18 mouse cellular contexts compared by ENCODE assay signal in genomic region chr6:114289106-114289505, GRCm38 (mm10). TPM values are rescaled to one million over a fixed set of nuclear protein-coding genes. Genes with fewer than 3 reads are reported as not detected.
DNase-seq lines count a peak whose midpoint lies in the region; ATAC-seq lines count a peak whose summit lies in the region.
"Had no signal": no experiment of that assay in that cellular context is flagged by ENCODE, and none has a peak within 500 bp of the region (broad histone marks: within the 10 kb centered on the region; RNA-seq: fewer than 3 reads in every experiment).

No protein-coding gene starts in this region.

- peaks cover 12% of the 10 kb centered on the region for H3K27me3 ChIP-seq in neural tube, embryonic 11.5 days (ENCODE audit: control insufficient read depth, insufficient read depth, low read length)
- H3K27me3 ChIP-seq in hindbrain, embryonic 12.5 days, result peaks cover 21% of the 10 kb centered on the region
- H3K27me3 ChIP-seq in midbrain, embryonic 14.5 days (ENCODE audit: control insufficient read depth, insufficient read depth, low read length), result no peaks in the 10 kb centered on the region

- WGBS in neural tube, embryonic 11.5 days, result 27% methylated on average over 7 of the region's 7 CpGs
- 17% methylated on average over 7 of the region's 7 CpGs for WGBS in hindbrain, embryonic 12.5 days
- WGBS in midbrain, embryonic 14.5 days, result 5% methylated on average over 7 of the region's 7 CpGs

- H3K9me3 ChIP-seq in neural tube, embryonic 11.5 days (ENCODE audit: control insufficient read depth, low read length), result no peaks in the 10 kb centered on the region
- H3K9me3 ChIP-seq in hindbrain, embryonic 12.5 days (replicated peaks), result no peaks in the 10 kb centered on the region
- no peaks in the 10 kb centered on the region for H3K9me3 ChIP-seq in midbrain, embryonic 14.5 days (ENCODE audit: control insufficient read depth, low read length)
- H3K9me3 ChIP-seq: heart, embryonic 10.5 days; lung, embryonic 15.5 days had no signal

- peaks cover 19% of the 10 kb centered on the region for H3K4me1 ChIP-seq in neural tube, embryonic 11.5 days (ENCODE audit: control insufficient read depth, insufficient read depth, low read length)
- H3K4me1 ChIP-seq in hindbrain, embryonic 12.5 days, result peaks cover 72% of the 10 kb centered on the region
- peaks cover 90% of the 10 kb centered on the region for H3K4me1 ChIP-seq in midbrain, embryonic 14.5 days (ENCODE audit: control insufficient read depth, insufficient read depth, low read length)
- H3K4me1 ChIP-seq: lung, embryonic 15.5 days had no signal

- no peak overlapping the region for H3K27ac ChIP-seq in neural tube, embryonic 11.5 days (ENCODE audit: low read depth, low read length)
- peak overlapping the region; percentile 88 for H3K27ac ChIP-seq in hindbrain, embryonic 12.5 days
- peak overlapping the region; percentile 90 for H3K27ac ChIP-seq in midbrain, embryonic 14.5 days (replicated peaks; ENCODE audit: low read depth, low read length)
- H3K27ac ChIP-seq: heart, embryonic 10.5 days; lung, embryonic 15.5 days; stomach, postnatal 0 days had no signal

- no peak overlapping the region; the same call in 1 of the 2 replicates for H3K9ac ChIP-seq in neural tube, embryonic 11.5 days (ENCODE audit: low read length)
- no peak overlapping the region for H3K9ac ChIP-seq in hindbrain, embryonic 12.5 days
- H3K9ac ChIP-seq in midbrain, embryonic 14.5 days (replicated peaks; ENCODE audit: low read length), result 0 out of 2 replicates have a peak overlapping the region, but pooled peaks have one; percentile 10
- H3K9ac ChIP-seq: lung, embryonic 15.5 days had no signal

- peak; percentile 53 for DNase-seq in neural tube, embryonic 11.5 days (ENCODE audit: low spot score)
- DNase-seq in neural tube, embryonic 10.5 days (ENCODE audit: extremely low spot score, low spot score), result no peak
- peak; percentile 64 for DNase-seq in midbrain, embryonic 14.5 days
- no peak for DNase-seq in gastrocnemius, postnatal 4 days (ENCODE audit: low spot score in 2 of 2)
- DNase-seq in yolk sac, embryonic 10.5 days (ENCODE audit: low spot score), result no peak
- DNase-seq: adrenal gland, postnatal 25 days; gastrocnemius, postnatal 10 days; kidney, adult 9 months; spleen, adult 18-20 months had no signal

- no peak for ATAC-seq in neural tube, embryonic 11.5 days (ENCODE audit: insufficient read depth, low FRiP score, low TSS enrichment)
- peak; percentile 54 for ATAC-seq in hindbrain, embryonic 12.5 days (ENCODE audit: low FRiP score)
- 0 out of 2 replicates have a peak, but pooled peaks have one; percentile 16 for ATAC-seq in midbrain, embryonic 14.5 days (ENCODE audit: low FRiP score, low TSS enrichment)
- no peak for ATAC-seq in CD4-positive, CD25-positive, alpha-beta regulatory T cell, adult 4 months

- no peak overlapping the region for H3K4me2 ChIP-seq in neural tube, embryonic 11.5 days (ENCODE audit: low read depth)
- H3K4me2 ChIP-seq in hindbrain, embryonic 12.5 days (replicated peaks), result no peak overlapping the region; the same call in 1 of the 2 replicates
- H3K4me2 ChIP-seq in midbrain, embryonic 14.5 days (ENCODE audit: low read length), result peak overlapping the region; percentile 39
- H3K4me2 ChIP-seq: lung, embryonic 15.5 days had no signal

- no peak overlapping the region for H3K4me3 ChIP-seq in neural tube, embryonic 11.5 days (ENCODE audit: low read depth, low read length)
- H3K4me3 ChIP-seq in hindbrain, embryonic 12.5 days, result no peak overlapping the region
- H3K4me3 ChIP-seq in midbrain, embryonic 14.5 days (replicated peaks; ENCODE audit: low read depth, low read length), result no peak overlapping the region
- H3K4me3 ChIP-seq: heart, embryonic 10.5 days; lung, embryonic 15.5 days had no signal

- H3K36me3 ChIP-seq in neural tube, embryonic 11.5 days (ENCODE audit: control insufficient read depth, insufficient read depth, low read length), result no peaks in the 10 kb centered on the region
- H3K36me3 ChIP-seq in hindbrain, embryonic 12.5 days, result no peaks in the 10 kb centered on the region
- H3K36me3 ChIP-seq in midbrain, embryonic 14.5 days (ENCODE audit: control insufficient read depth, insufficient read depth, low read length), result no peaks in the 10 kb centered on the region
- H3K36me3 ChIP-seq: heart, embryonic 10.5 days; lung, embryonic 15.5 days had no signal

RNA-seq across cellular contexts. Expression of gene Slc6a1, which starts 6.7 kb away (rescaled TPM):
- polyA plus RNA-seq in neural tube, embryonic 11.5 days (2014; fragmentation: Nextera tagmentation; extraction: Ambion mirVana), result 9.8 and 11.5 TPM in 2 replicates
- polyA plus RNA-seq in hindbrain, embryonic 12.5 days (2016; fragmentation: Nextera tagmentation; extraction: Ambion mirVana), result 47.1 and 47.6 TPM in 2 replicates
- 116 and 125 TPM in 2 replicates for polyA plus RNA-seq in midbrain, embryonic 14.5 days (2014; fragmentation: Nextera tagmentation; extraction: Ambion mirVana)
- total RNA-seq in gastrocnemius, postnatal 4 days (2021), result under 1 TPM; 0.36 to 0.59 TPM
- polyA plus RNA-seq in CD4-positive, CD25-positive, alpha-beta regulatory T cell, adult 4 months (2017; shearing (Covaris generic)), result under 1 TPM in 1 of 2 experiments, not detected in 1; 0.12 TPM
- total RNA-seq: adrenal gland, postnatal 25 days; hematopoietic stem cell, adult 5-6 weeks; liver, adult 2 months; megakaryocyte, adult 5-6 weeks; MEL had no signal
- polyA plus RNA-seq: stomach, postnatal 0 days had no signal

Comparison
In these comparisons a context has a peak if more than half of its experiments do, and no peak if none do; other contexts are left out.
1. DNase-seq: peak in neural tube, embryonic 11.5 days (single experiment) and midbrain, embryonic 14.5 days (single experiment); none in neural tube, embryonic 10.5 days (single experiment), gastrocnemius, postnatal 4 days (0 of 2) and yolk sac, embryonic 10.5 days (single experiment).
2. ATAC-seq: peak in hindbrain, embryonic 12.5 days (single experiment) and midbrain, embryonic 14.5 days (single experiment); none in neural tube, embryonic 11.5 days (single experiment) and CD4-positive, CD25-positive, alpha-beta regulatory T cell, adult 4 months (single experiment).